Mouse (Mus musculus): Measurements from ENCODE around the gene Mical3.

Gene Mical3

DNA sequence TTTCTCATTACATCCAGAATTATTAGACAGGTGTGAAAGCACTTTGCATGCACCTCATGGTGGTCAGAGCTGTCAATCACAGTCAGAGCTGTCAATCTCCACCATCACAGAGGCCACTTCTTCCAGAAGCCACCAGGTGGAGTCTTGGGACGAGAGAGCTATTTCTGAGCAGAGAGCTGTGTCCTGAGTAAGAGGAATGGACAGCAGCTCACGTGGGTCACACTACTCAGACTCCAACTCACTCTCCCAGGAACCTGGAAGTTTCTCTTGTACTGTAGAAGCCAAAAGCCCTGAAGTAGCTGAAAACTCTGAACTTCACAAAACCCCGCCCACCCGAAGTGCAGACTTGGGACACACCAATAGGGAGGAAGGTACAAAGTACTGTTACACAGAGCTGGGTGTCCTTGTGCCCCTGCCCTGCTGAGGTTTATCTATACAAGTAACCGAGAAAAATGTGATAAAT lies 227.3 kb downstream of the Mical3 start:
- DNase-seq (ENCODE audit: low spot score in 2 of 2), result no peak

DNA sequence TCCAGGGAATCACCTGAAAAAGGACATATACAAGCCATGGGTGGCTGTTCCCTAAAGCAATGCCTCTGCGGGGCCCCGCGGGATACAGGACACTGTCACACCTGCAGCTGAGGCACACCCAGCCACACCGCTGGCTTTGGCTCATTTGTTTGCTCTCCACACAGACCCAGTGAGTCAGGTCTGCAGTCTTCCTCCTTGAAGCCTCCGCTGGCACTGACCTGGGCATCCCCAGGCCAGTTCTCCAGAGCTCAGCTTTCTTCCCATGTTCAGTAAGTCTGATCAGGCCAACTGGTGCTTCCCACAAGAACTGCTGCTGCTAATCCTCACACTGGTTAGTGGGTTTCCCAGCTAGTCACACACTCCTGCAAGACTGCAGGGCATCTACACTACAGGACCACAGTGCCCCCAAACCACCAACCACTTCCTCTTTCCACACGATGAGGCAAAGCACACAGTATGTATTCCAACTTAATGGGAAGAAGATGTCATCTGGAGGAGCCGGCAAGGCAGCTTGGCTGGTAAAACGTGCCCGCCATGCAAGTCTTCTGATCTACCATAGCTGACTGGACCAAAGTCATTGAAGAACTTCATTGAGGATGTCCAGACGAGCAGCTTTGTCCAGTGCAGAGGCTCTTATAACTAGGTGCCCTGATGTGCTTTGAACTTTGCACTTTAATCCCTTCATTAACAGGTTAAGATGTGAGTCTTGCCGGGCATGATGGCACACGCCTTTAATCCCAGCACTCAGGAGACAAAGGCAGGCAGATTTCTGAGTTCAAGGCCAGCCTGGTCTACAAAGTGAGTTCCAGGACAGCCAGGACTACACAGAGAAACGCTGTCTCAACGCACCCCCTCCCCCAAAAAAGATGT lies 228.8 kb downstream of the Mical3 start:
- DNase-seq (ENCODE audit: low spot score in 2 of 2), result no peak

DNA sequence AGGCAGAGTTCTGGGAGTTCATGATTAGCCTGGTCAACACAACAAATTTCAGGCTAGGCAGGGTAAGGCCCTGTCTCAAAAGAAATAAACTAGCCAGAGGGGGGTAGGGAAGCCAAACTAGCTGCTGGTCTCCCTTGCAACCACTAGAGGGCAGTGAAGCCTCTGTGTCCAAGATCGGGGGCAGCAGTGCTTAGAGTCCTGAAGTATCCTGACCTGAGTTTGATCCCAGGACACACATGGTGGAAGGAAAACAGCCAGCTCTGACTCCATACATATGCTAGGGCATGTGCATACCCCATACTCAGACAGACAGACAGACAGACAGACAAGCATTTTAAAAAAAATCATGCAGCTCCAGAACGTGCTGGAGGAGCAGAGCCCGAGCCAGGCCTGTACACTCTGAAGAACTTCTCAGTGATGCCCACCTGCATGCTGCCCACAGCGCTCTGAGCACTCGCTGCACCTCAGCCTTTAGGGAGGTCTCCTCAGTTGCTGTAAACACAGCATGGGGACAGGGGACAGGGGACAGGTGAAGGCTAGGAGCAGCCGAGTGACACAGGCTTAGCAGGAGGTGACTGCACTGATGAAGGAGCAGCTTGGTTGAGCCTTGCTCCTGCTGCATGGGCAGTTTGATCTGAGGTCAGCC lies 232.5 kb downstream of the Mical3 start:
- DNase-seq (ENCODE audit: low spot score in 2 of 2), result no peak

DNA sequence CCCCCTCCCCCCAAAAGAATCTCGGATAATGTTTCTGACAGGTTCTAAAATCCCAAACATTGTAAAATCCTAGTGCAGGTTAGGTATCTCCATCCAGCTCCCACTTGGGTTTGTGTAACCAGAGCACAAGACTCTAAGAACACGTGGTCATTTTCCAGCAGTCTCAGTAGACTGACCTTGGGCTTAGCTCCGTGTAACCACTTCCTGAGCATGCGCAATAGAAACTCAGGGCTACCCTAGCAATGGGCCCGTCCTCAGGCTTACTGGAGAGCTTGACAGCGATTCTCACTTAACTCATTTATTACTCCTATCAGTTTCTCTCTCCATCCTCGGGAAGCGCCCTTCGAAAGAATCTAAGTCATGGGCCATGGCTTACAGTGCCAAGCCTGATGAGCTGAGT lies 236.3 kb downstream of the Mical3 start:
- DNase-seq (ENCODE audit: low spot score in 2 of 2), result no peak

DNA sequence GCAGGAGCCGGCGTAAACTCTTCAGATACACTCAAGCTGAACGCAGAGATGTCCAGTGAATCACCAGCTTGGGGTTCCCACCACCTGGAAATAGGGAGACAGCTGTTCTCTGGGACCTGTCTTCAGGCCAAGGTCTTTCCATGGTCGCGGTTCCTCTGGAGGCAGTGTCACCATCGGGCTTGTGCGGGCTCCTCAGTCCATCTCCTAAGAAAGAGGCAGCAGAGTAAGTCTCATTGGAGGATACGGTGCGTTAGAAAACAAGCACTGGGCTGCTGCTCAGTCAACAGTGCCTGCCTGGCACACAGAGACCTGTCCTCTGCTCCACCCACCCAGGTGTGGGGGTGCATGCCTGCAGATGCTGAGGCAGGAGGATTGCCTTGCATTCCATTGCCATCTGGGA lies 236.7 kb downstream of the Mical3 start:
- no peak for DNase-seq (ENCODE audit: low spot score in 2 of 2)

DNA sequence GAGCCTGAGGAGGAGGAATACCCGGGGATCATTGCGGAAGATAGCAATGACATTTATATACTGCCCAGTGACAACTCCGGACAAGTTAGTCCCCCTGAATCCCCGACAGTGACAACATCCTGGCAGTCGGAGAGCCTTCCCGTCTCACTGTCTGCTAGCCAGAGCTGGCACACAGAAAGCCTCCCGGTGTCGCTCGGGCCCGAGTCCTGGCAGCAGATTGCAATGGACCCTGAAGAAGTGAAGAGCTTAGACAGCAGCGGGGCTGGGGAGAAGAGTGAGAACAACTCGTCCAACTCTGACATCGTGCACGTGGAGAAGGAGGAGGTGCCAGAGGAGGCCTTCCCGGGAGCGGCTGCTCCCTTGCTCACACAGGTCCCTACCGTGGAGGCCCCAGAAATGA lies 244.1 kb downstream of the Mical3 start:
- DNase-seq (ENCODE audit: low spot score in 2 of 2), result no peak

DNA sequence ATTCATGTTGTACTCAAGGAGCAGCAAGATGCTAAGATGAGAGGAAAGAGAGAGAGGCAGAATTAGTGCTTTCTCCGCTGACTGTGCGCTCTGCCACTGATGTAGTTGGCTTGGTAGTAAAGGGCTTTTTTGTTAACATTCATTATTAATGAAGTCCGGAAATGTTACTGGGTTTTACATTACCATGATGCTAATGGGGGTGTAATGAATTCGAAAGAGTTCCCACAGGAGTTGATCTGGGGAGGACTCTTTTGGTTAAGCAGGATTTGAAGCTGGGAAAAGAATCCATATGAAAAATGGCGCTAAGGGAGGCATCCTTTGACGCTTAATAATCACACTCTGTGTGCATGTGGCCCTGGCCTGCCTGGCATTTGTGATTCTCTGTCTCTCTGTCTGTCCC lies 246.4 kb downstream of the Mical3 start:
- DNase-seq (ENCODE audit: low spot score in 2 of 2), result no peak
